Mouse (Mus musculus): ENCODE results near the gene Abhd17b. TPM values are rescaled to one million over a fixed set of nuclear protein-coding genes. Genes with fewer than 3 reads are reported as not detected.
"Not testable (repeated sequence)": the region's sequence is repeated elsewhere in the genome, so short reads cannot be mapped to it uniquely, and the experiment has no call there.

Gene Abhd17b
- polyA plus RNA-seq, 1 experiment from 2014 or later = 7.0 TPM

GRCm38 (mm10) chr19:21715005-21715442 lies 62.0 kb downstream of the Abhd17b start:
- WGBS (ENCODE audit: insufficient replicate concordance) = 74% methylated on average over 10 of the region's 10 CpGs
- Histone ChIP-seq H3K9me3 (replicated peaks) (no peaks in the 10 kb centered on the region), H3K36me3 (no peaks in the 10 kb centered on the region), H3K4me1 (replicated peaks) (no peaks in the 10 kb centered on the region), H3K4me3 (replicated peaks) (no peak overlapping the region), H3K4me2 (no peak overlapping the region), H3K27me3 (no peaks in the 10 kb centered on the region), H3K27ac (no peak overlapping the region), H3K9ac (no peak overlapping the region)
- no peak for DNase-seq
- no peak for ATAC-seq (ENCODE audit: low read depth)

DNA sequence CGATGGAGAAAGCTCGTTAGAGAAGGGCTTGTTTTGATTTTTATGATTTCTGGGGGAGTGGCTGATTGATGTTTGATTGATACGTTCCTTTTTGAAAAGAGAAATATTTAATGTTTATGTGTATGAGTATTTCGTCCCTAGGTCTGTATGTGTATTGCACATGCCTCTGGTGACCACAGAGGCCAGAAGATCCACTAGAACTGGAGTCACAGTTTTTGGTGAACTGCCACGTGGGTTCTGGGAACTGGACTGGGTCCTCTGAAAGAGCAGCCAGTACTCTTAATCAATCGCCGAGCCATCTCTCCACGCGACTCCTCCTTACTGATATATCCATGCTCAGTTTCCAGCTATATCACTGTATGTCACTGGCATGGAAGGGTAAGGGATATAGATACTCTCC lies 62.5 kb downstream of the Abhd17b start:
- no peak overlapping the region for H3K27ac ChIP-seq
- no peaks in the 10 kb centered on the region for H3K9me3 ChIP-seq (replicated peaks)
- 74% methylated on average over 9 of the region's 9 CpGs for WGBS (ENCODE audit: insufficient replicate concordance)
- H3K4me1 ChIP-seq (replicated peaks) = no peaks in the 10 kb centered on the region
- no peak for DNase-seq
- H3K27me3 ChIP-seq = no peaks in the 10 kb centered on the region
- no peaks in the 10 kb centered on the region for H3K36me3 ChIP-seq
- ATAC-seq (ENCODE audit: low read depth) = no peak
- no peak overlapping the region for H3K9ac ChIP-seq
- no peak overlapping the region for H3K4me2 ChIP-seq
- H3K4me3 ChIP-seq (replicated peaks) = no peak overlapping the region

DNA sequence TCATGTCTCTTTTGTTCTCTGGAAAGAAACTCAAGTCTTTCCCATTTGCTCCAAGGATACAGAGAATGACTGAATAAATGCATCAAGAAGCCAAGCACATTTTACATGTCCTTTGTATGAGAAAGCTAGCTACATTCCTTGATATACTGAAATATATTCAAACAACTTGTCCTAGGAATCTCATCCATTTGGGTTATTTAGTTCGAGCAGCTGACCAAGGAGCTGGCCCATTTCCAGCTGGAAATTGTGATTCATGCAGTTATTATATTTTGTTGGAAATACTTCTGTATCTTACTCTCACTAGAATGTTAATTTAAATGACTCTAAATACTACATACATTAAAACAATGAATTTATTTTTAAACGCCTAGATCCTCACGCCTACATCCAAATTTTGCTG lies 63.5 kb downstream of the Abhd17b start:
- ATAC-seq (ENCODE audit: low read depth) (no peak), DNase-seq (no peak)
- H3K4me2 ChIP-seq = no peak overlapping the region
- no peaks in the 10 kb centered on the region for H3K4me1 ChIP-seq (replicated peaks)
- no peak overlapping the region for H3K9ac ChIP-seq
- 75% methylated on average over 3 of the region's 3 CpGs for WGBS (ENCODE audit: insufficient replicate concordance)
- no peaks in the 10 kb centered on the region for H3K36me3 ChIP-seq
- H3K27ac ChIP-seq = no peak overlapping the region
- H3K9me3 ChIP-seq (replicated peaks) = no peaks in the 10 kb centered on the region
- H3K4me3 ChIP-seq (replicated peaks) = no peak overlapping the region
- no peaks in the 10 kb centered on the region for H3K27me3 ChIP-seq

GRCm38 (mm10) chr19:21719206-21719605 lies 66.2 kb downstream of the Abhd17b start:
- ATAC-seq (ENCODE audit: low read depth) = no peak

DNA sequence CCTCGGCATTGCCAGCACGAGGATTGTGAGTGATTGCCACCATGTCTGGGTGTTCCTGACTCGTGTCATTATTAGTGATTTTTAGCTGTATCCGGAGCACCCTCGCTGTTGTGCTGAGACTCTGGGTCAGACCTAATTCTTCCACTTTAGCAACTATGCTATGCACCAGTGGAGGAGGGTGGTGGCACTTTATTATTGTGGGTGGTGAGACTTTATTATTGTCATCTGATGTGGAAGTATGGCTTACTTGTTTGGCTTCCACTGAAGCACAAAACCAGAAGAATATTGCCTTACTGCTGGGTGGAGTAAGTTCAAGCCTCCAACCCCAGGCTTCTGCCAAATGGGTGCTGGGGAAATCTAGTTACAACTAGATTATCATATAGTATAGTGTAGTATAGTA lies 68.0 kb downstream of the Abhd17b start:
- Histone ChIP-seq H3K4me3 (replicated peaks) (no peak overlapping the region), H3K27ac (no peak overlapping the region), H3K27me3 (no peaks in the 10 kb centered on the region), H3K36me3 (no peaks in the 10 kb centered on the region), H3K9me3 (replicated peaks) (no peaks in the 10 kb centered on the region), H3K4me2 (no peak overlapping the region), H3K4me1 (replicated peaks) (no peaks in the 10 kb centered on the region), H3K9ac (no peak overlapping the region)
- 72% methylated on average over 5 of the region's 5 CpGs for WGBS (ENCODE audit: insufficient replicate concordance)
- no peak for DNase-seq
- ATAC-seq (ENCODE audit: low read depth) = no peak

More at GRCm38 (mm10) chr19:21719206-21719605, 66.2 kb downstream of the Abhd17b start:
- Histone ChIP-seq H3K27ac (no peak overlapping the region), H3K36me3 (no peaks in the 10 kb centered on the region), H3K9me3 (replicated peaks) (no peaks in the 10 kb centered on the region), H3K4me2 (no peak overlapping the region), H3K27me3 (no peaks in the 10 kb centered on the region), H3K4me1 (replicated peaks) (no peaks in the 10 kb centered on the region), H3K4me3 (replicated peaks) (no peak overlapping the region), H3K9ac (no peak overlapping the region)
- no peak for DNase-seq
- WGBS (ENCODE audit: insufficient replicate concordance) = 66% methylated on average over 3 of the region's 3 CpGs

DNA sequence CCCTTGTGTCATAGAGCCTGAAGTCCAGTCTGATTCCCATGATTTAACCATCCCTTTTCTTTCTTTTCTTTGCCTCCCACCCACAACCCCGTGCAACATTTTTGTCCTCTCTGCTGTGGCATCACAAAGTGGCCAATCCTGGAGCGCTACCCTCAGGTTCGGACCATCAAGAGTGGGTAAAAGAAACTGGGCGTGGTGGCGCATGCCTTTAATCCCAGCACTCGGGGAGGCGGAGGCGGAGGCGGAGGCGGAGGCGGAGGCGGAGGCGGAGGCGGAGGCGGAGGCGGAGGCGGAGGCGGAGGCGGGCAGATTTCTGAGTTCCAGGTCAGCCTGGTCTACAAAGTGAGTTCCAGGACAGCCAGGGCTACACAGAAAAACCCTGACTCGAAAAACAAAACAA lies 70.3 kb downstream of the Abhd17b start:
- not testable (repeated sequence) for DNase-seq; H3K4me1 ChIP-seq (replicated peaks)

DNA sequence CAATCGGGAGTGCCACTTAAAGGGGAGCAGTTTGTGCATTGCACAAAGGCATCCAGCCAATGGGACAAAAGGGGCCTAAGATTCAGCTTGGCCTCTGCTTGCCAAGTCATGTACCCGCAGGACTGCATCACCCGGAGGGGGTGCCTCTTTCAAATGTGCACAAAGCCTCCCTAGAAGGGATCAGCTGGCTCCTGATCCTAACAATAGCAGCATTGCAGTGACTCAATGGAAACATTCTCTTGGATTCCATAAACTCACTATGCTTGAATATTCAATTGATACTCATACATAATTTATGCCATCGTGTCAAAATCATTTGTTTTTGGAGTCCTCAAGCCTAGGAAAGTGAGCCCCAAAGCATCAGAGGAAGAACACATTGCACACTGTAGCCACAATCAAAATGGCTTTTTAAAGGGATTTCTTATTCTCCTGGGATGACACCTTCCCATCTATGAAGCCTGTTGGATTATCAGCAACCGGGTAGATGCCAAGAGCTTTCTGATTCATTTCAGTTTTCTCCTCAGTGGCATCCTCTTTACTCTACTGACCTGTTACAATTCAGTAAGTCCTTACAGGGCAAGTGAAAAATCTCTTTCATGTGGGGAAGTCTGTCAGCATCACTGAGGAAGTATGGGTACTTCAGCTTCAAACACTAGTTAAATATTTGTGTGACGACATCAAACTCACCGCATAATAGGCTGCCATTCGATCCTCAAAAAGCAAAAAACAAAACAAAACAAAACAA lies 71.1 kb downstream of the Abhd17b start:
- ATAC-seq (ENCODE audit: low read depth) = no peak

More for the DNA sequence above, 70.3 kb downstream of the Abhd17b start:
- not testable (repeated sequence) for H3K9ac ChIP-seq; H3K36me3 ChIP-seq; H3K4me3 ChIP-seq (replicated peaks); H3K27ac ChIP-seq; H3K4me2 ChIP-seq; H3K27me3 ChIP-seq; ATAC-seq (ENCODE audit: low read depth); H3K9me3 ChIP-seq (replicated peaks)
- 90% methylated on average over 20 of the region's 20 CpGs for WGBS (ENCODE audit: insufficient replicate concordance)

DNA sequence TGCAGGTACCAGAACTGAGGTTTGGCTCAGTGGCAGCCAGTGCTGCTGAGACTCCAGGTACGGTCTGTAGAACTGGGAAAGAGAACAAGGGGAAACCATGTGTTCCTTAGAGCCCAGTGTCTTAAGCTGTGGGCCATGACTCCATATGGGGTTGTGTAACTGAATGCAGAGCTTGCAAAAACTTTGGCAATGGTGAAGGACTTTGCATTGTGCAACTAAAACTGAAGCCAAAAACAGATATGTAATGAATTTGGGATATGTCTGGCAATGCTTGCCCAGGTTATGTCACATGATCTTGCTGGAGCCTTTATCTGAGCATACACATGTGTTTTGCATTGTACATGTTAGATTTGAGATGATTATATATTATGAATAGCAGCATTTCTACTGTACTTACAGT lies 72.2 kb downstream of the Abhd17b start:
- 76% methylated on average over 1 of the region's 1 CpGs for WGBS (ENCODE audit: insufficient replicate concordance)
- no peaks in the 10 kb centered on the region for H3K27me3 ChIP-seq
- no peaks in the 10 kb centered on the region for H3K9me3 ChIP-seq (replicated peaks)
- H3K4me2 ChIP-seq = no peak overlapping the region
- H3K9ac ChIP-seq = no peak overlapping the region
- no peak overlapping the region for H3K27ac ChIP-seq
- no peaks in the 10 kb centered on the region for H3K4me1 ChIP-seq (replicated peaks)
- H3K4me3 ChIP-seq (replicated peaks) = no peak overlapping the region
- DNase-seq (no peak), ATAC-seq (ENCODE audit: low read depth) (no peak)
- no peaks in the 10 kb centered on the region for H3K36me3 ChIP-seq

More for the DNA sequence above, 71.1 kb downstream of the Abhd17b start:
- WGBS (ENCODE audit: insufficient replicate concordance) = 70% methylated on average over 8 of the region's 8 CpGs
- no peak for DNase-seq
- Histone ChIP-seq H3K27ac (no peak overlapping the region), H3K27me3 (no peaks in the 10 kb centered on the region), H3K9me3 (replicated peaks) (no peaks in the 10 kb centered on the region), H3K4me3 (replicated peaks) (no peak overlapping the region), H3K4me2 (no peak overlapping the region), H3K4me1 (replicated peaks) (no peaks in the 10 kb centered on the region), H3K36me3 (no peaks in the 10 kb centered on the region), H3K9ac (no peak overlapping the region)

GRCm38 (mm10) chr19:21727081-21727480 lies 74.1 kb downstream of the Abhd17b start:
- Histone ChIP-seq H3K27me3 (no peaks in the 10 kb centered on the region), H3K4me1 (replicated peaks) (no peaks in the 10 kb centered on the region), H3K27ac (no peak overlapping the region), H3K36me3 (no peaks in the 10 kb centered on the region), H3K4me3 (replicated peaks) (no peak overlapping the region), H3K9ac (no peak overlapping the region), H3K4me2 (no peak overlapping the region), H3K9me3 (replicated peaks) (no peaks in the 10 kb centered on the region)
- DNase-seq = no peak
- WGBS (ENCODE audit: insufficient replicate concordance) = 54% methylated on average over 2 of the region's 2 CpGs
- no peak for ATAC-seq (ENCODE audit: low read depth)

GRCm38 (mm10) chr19:21728342-21728741 lies 75.4 kb downstream of the Abhd17b start:
- DNase-seq = no peak

DNA sequence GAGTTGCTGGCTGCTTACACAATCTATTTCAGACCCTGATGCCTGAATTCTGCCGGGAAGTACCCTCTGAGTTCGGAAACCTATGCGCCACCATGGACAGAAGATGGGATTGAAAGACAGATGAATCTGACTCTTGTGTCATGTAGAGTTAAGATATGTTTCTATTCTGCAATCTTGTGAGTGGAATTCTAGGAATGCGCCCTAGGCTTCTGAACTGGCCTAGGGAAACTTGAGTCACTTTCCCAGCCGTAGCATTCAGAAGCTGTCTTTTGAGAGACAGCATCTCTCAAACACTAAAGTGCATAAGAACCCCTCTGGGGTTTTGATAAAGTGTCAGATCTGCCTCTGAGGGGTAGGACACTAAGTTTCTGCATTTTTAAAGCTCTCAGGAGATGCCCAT lies 78.9 kb downstream of the Abhd17b start:
- 0 out of 2 replicates have a peak, but pooled peaks cover under 1% of the 10 kb centered on the region for H3K4me1 ChIP-seq (replicated peaks)
- no peaks in the 10 kb centered on the region for H3K36me3 ChIP-seq
- H3K27ac ChIP-seq = no peak overlapping the region
- no peak overlapping the region for H3K4me2 ChIP-seq
- no peaks in the 10 kb centered on the region for H3K27me3 ChIP-seq
- H3K9me3 ChIP-seq (replicated peaks) = no peaks in the 10 kb centered on the region
- no peak overlapping the region for H3K4me3 ChIP-seq (replicated peaks)
- 73% methylated on average over 5 of the region's 5 CpGs for WGBS (ENCODE audit: insufficient replicate concordance)
- ATAC-seq (ENCODE audit: low read depth) (no peak), DNase-seq (no peak)
- H3K9ac ChIP-seq = no peak overlapping the region

More at GRCm38 (mm10) chr19:21728342-21728741, 75.4 kb downstream of the Abhd17b start:
- ATAC-seq (ENCODE audit: low read depth) = no peak
- H3K4me2 ChIP-seq = no peak overlapping the region
- H3K4me1 ChIP-seq (replicated peaks) = no peaks in the 10 kb centered on the region
- WGBS (ENCODE audit: insufficient replicate concordance) = 75% methylated on average over 6 of the region's 6 CpGs
- no peaks in the 10 kb centered on the region for H3K36me3 ChIP-seq
- no peaks in the 10 kb centered on the region for H3K9me3 ChIP-seq (replicated peaks)
- H3K27me3 ChIP-seq = no peaks in the 10 kb centered on the region
- no peak overlapping the region for H3K9ac ChIP-seq
- H3K4me3 ChIP-seq (replicated peaks) = no peak overlapping the region
- no peak overlapping the region for H3K27ac ChIP-seq

GRCm38 (mm10) chr19:21733176-21733575 lies 80.2 kb downstream of the Abhd17b start:
- WGBS (ENCODE audit: insufficient replicate concordance) = 81% methylated on average over 2 of the region's 2 CpGs
- Histone ChIP-seq H3K27ac (no peak overlapping the region), H3K4me2 (no peak overlapping the region), H3K27me3 (no peaks in the 10 kb centered on the region), H3K9ac (no peak overlapping the region), H3K4me3 (replicated peaks) (no peak overlapping the region), H3K4me1 (replicated peaks) (peaks cover 10% of the 10 kb centered on the region; the same call in 1 of the 2 replicates), H3K9me3 (replicated peaks) (no peaks in the 10 kb centered on the region), H3K36me3 (no peaks in the 10 kb centered on the region)
- no peak for ATAC-seq (ENCODE audit: low read depth)
- DNase-seq = no peak
